Mouse (Mus musculus) liver, postnatal 0 days (tissue): ENCODE results near the gene Gadd45b.

Experiments used
- CTCF ChIP-seq: sonication (generic); IDR thresholded peaks from 2 replicates; pipeline ENCODE4 v1.5.1; 2016; ENCODE audit warnings: antibody characterized with exemption, low read depth
- EP300 ChIP-seq: IDR thresholded peaks from 2 replicates; pipeline ENCODE4 v1.6.1; 2016; ENCODE audit warnings: antibody characterized with exemption, low read depth, mild to moderate bottlenecking

DNA sequence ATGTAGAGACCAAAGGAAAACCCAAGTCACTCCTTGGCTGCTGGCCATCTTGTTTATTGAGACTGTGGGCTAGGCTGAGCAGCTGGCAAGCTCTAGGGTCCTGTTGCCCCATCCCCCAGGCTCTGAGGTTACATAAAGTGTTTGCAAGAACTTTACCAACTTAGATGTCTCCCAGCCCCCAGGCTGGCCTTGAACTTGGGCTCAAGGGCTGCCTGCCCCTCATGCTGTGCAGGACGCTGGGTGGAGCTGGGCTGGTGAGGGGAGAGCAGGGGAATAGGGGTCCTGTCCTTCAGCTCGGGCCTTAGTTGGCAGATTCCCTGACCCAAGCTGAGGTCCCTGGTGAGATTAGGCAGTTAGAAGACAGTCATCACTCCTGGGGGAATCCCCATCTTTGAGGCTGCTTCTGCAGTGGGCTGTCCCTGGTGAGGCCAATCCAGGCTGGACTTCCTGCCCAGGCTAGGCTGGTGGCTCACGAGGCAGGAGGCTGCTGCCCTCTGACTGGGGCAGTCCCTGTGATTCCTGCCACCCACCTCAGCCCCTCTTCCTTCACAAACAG lies 37.3 kb downstream of the Gadd45b start:
- no peak for TF ChIP-seq CTCF
- TF ChIP-seq EP300 = no peak
